Mouse (Mus musculus): ENCODE results near the gene Cabcoco1.

DNA sequence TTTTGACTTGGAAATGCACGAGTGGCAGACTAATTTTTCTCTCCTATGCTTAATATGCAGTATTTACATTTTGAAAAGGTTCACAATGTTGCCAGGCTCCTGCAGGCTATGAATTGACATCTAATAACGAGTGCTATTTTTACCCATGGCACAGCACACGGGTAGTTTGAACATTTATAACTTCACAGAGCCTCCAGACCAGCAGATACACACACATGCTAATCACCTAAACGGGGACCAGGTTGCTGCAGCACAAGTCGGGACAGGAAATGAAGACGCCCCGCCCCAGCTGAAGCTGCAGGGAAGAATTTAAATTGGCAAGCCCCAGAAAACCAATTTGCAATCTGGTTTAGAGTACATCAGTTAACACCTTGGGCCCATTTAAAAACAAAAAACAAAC lies 98.6 kb downstream of the Cabcoco1 start:
- TF ChIP-seq CTCF (IDR thresholded peaks at IDR 0.05; ENCODE audit: low read depth), result no peak
- no peak for TF ChIP-seq EP300 (optimal IDR thresholded peaks at IDR 0.05)

All from stomach, postnatal 0 days (tissue).